Mouse (Mus musculus) frontal cortex, postnatal 14 days (tissue): ENCODE measurements around the gene Zfp715.
"Not testable (repeated sequence)": the region's sequence is repeated elsewhere in the genome, so short reads cannot be mapped to it uniquely, and the experiment has no call there.

Experiments used
- DNase-seq, 2 experiments: peaks; one replicate each; pipeline ENCODE4 v3.0.0; 2022; ENCODE audit warnings: low spot score in 2 of 2

Gene Zfp715

DNA sequence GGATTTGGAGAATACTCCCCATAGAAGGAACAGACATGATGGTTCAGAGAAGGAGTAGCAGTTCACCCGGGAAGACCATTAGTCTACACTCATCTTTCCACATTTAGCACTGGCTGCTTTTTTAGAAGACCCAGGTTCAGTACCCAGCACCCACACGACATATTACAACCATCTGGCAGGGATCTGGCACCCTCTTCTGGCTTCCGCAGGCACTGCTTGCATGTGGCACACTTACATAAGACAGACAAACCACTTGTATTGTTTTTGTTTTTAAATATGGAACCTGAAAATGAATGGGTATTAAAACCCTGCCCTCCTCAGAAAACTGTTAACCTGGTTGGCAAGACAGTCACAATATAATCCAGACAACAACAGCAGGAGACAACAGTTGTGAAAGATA is 21.6 kb downstream of the Zfp715 start:
- no peak for DNase-seq

DNA sequence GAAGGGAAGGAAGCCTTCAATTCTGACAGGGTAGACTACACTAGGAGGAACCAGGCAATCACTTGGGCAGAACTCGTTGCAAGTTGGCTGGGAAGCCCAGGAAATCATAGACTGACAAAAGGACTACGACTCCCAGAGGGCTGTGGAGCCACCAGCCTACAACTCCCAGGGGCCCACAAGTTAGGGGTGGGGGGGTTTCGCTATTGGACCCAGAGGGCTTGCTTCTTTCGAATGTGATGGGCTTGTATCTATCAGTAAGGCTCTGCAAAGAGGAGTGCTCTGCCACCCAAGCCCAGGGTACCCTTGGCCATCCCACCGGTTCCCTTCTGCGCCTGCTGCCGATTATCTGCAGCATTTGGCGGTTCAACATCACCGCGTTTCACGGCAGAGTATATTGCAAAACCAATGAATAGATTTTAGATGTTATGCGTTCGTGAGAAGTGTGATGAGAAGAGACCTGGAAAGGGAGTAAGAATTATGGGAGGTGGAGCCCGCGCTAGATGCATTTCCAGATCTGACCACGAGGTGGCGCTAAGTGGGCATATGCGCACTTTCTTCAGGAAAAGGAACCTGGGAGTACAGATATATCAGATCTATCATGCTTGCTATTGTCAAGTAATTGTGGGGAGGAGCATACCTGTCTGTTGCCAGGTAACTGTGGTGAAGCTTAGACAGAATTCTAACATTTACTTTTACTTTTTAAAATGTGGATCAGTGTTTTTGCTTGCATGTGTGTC is 30.1 kb downstream of the Zfp715 start:
- DNase-seq = peak; percentile 67 to 88

DNA sequence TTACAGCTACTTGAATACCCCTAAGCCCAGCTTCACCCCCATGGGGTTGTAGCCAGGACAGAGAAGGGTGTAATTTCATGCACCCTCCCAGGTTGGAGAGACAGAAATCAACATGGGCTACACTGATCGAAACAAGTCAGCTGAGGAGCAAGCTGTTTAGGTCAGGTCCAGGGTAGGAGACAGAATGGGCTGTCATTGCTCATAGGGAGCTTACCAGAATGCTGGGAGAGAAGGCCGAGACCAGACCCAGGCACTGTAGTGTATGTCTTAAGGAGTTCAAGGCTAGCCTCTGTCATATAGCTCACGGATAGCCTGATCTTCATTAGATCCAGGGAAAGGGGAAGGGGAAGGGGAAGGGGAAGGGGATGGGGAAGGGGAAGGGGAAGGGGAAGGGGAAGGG is 30.6 kb downstream of the Zfp715 start:
- no peak for DNase-seq

DNA sequence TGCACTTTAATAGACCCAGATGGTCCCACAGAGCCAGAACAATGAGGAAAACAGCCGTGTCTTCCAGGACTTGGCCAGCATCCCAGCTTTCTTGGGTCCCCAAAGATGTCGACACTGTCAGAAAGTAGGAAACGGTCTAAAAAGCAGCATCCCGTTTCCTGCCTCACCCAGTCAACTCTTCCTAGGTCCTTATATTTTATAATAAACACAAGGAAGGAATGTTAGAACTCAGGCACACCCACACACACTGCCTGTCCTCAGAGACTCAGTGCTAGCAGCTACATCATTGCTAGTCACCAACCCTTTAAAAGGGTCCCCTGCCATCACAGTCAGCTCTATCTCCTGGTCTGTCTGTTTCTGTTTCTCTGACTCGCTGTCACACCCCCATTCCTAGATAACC is 35.7 kb downstream of the Zfp715 start:
- no peak for DNase-seq

DNA sequence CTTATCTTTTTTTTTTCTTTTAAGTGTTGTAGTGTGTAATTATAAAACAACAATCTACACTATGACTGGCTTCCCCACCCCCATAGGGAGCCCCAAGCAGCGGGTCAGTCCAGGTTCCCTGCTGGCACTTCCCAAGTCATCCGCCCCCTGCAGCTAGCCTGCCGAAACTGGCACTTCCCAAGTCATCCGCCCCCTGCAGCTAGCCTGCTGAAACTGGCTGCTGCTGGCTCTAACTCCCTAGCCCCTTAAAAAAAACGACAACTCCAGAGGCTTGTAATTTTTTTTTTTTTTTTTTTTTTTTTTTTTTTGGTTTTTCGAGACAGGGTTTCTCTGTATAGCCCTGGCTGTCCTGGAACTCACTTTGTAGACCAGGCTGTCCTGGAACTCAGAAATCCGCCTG is 36.9 kb downstream of the Zfp715 start:
- DNase-seq = not testable (repeated sequence)

DNA sequence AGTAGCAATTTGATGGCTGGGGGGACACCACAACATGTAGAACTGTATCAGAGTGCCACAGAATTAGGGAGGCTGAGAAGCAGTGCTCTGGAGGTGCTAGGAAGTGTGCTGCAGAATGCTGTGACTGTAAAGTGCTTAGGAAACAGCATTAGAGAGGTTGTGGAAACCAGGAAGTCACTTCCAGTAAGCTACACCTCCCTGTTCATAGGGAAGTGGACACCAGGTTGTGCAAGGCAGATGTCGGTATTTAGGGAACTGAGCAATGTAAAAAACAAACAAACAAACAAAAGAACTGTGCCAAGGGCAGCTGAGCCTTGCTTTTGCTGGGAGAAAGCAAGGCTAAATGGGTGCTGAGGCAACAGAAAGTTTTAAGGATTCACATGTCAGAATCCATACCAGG is 39.6 kb downstream of the Zfp715 start:
- DNase-seq = no peak

DNA sequence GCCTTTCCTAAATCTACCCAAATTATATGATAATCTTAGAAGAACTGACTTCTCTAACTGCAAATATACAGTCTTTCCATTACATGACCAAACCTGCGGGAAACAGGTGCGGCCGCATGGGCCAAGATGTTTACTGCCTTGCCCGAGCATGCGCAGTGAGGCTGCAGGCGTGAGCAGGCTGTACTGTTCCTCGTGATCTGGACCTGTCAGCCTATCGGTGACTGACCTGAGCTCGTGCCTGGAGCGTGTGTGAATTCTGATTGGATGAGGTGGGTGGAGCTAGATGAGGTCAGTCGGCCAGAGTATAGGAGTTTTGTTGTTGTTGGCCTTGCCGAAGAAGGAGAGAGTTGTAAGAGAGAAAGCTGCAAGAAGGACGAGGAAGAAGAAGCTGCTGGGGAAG is 45.7 kb downstream of the Zfp715 start:
- DNase-seq = not testable (repeated sequence)

DNA sequence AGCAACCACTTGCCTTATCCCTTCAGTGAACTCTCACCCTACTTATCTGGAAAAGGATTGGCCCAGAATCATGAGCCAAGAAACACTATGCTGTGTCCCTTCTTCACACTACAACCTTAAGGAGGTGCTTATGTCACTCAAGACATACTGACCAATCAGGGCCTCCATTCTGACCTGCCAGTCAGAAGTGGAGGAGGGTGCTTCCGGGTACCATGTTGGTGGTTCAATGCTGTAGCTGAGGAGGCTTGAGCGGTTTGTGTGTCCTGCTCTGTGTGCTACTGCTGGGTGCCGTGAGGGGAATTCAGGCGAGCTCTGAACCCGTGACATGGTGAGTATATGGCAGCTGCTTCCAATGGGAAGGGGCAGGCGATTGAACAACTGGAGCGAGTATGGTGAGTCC is 59.6 kb downstream of the Zfp715 start:
- DNase-seq = no peak

DNA sequence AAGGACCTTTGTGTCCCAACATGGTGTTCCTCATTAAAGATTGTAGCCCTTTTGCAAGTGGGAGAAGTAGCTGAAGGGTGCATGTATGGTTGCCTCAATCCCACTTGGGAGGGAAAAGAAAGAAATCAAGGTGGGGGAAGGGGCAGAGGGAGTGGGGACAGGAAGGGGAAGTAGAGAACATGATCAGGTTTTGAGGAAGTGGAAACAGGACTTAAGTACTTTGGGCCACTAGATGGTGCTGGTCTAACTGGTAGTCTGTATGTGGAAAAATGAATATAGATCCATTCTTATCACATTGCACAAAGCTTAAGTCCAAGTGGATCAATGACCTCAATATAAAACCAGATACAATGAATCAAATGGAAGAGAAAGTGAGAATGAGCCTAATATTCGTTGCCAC is 62.4 kb downstream of the Zfp715 start:
- DNase-seq = not testable (repeated sequence)
